Mouse (Mus musculus): ENCODE results near the gene Ttc1. TPM values are rescaled to one million over a fixed set of nuclear protein-coding genes. Genes with fewer than 3 reads are reported as not detected.

The Ttc1 gene
- polyA plus RNA-seq, 1 experiment from 2014 or later, result 71.0 TPM

DNA sequence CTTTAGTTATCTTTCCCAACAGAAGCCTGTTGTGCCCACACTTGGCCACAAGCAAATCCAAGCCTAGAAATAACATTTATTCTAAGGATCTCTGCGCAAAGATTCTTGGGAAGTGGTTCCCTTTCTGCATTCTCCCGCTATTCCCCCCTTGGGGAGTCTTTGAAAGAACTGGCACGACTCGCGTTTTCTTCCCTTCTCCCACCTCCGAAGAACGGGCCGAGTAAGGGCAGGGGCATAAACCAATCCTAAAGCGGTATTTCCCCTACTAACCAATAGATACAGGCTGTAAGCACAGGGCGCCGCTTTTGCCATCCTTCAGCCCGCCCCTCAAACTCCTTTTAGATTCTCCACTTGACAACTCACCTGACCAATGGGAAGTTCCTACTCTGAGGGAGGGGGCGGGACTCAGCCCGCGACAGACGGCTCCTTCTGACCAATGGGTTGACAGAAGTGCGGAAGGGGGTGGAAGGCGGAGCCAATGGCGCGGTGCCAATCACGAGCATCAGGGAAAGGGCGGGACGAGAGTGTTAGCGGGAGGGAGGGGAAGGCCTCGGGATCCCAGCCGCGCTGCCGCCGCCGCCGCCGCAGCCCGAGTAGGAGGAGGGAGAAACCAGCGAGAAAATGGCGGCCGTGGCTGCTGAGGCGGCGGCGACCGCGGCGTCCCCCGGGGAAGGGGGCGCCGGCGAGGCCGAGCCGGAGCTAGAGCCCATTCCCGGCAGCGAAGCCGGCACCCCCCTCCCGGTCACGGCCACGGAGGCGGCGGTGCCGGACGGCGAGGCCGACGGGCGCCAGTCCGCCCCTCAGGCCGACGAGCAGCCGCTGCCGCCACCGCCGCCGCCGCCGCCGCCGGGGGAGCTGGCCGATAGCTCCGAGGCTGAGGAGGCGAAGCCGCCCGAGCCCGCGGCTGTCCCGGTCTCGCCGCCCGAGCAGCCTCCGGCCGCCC is 66.1 kb downstream of the Ttc1 start, which contains the start of gene Pwwp2a:
TSS of gene Pwwp2a (plus strand) at position 527 of the 943 bp plus-strand sequence.
- WGBS, result under 1% methylated on average over 61 of the region's 87 CpGs
- Histone ChIP-seq H3K4me3 (ENCODE audit: low read length) (peak within 1 kb of the TSS; percentile 92), H3K36me3 (ENCODE audit: insufficient read depth, low read length) (no peaks in the 10 kb centered on the region), H3K9ac (replicated peaks; ENCODE audit: low read length) (peak within 1 kb of the TSS; percentile 97), H3K27me3 (ENCODE audit: insufficient read depth, low read length) (no peaks in the 10 kb centered on the region), H3K9me3 (ENCODE audit: low read length) (no peaks in the 10 kb centered on the region), H3K4me1 (ENCODE audit: insufficient read depth, low read length) (peaks cover 13% of the 10 kb centered on the region), H3K27ac (ENCODE audit: low read length) (peak within 1 kb of the TSS; percentile 83), H3K4me2 (replicated peaks; ENCODE audit: low read depth, low read length) (peak within 1 kb of the TSS; percentile 73)
- peak; percentile 100 for ATAC-seq (ENCODE audit: low FRiP score, low TSS enrichment)

Other genes with a start within 250 kb of the Ttc1 start
- 26.4 and 29.9 TPM in 2 replicates for gene Ccnjl, start 219.2 kb downstream of the Ttc1 start, polyA plus RNA-seq (2015; fragmentation: Nextera tagmentation; extraction: Ambion mirVana)
- gene 4933415A04Rik, start 161.0 kb downstream of the Ttc1 start, polyA plus RNA-seq (2015; fragmentation: Nextera tagmentation; extraction: Ambion mirVana), result 6.8 and 7.4 TPM in 2 replicates
- 0.42 TPM in 1 of 2 replicates, not detected in the other for gene Fabp6, start 146.5 kb downstream of the Ttc1 start, polyA plus RNA-seq (2015; fragmentation: Nextera tagmentation; extraction: Ambion mirVana)
- 13.6 and 21.0 TPM in 2 replicates for gene Pwwp2a, start 66.0 kb downstream of the Ttc1 start, polyA plus RNA-seq (2015; fragmentation: Nextera tagmentation; extraction: Ambion mirVana)
- gene Adra1b, start 153.2 kb upstream of the Ttc1 start, polyA plus RNA-seq (2015; fragmentation: Nextera tagmentation; extraction: Ambion mirVana), result 1.2 and 1.3 TPM in 2 replicates

All from kidney, embryonic 16.5 days (tissue).